Mouse (Mus musculus): ENCODE measurements at regions not wholly inside any gene's neighbourhood (a gene's known extent, or its start where the extent isn't known, plus 50 kb on each side); places are given as distances from the start of the nearest gene placed in this dataset.
A peak's percentile ranks its signal among the peaks of the same experiment; 100 is the strongest.

- H3K4me1 ChIP-seq (ENCODE audit: control insufficient read depth, insufficient read depth, low read length): peaks cover 13% of the 10 kb centered on the region
- WGBS: 6% methylated on average over 9 of the region's 9 CpGs
- no peak overlapping the region for H3K9ac ChIP-seq (ENCODE audit: low read depth, low read length)
- H3K27me3 ChIP-seq (ENCODE audit: control insufficient read depth, insufficient read depth, low read length): no peaks in the 10 kb centered on the region
- peak; percentile 40; the same call in 1 of the 2 replicates for ATAC-seq (ENCODE audit: low FRiP score, low TSS enrichment)
- no peak overlapping the region for H3K4me3 ChIP-seq (ENCODE audit: low read length)
- H3K9me3 ChIP-seq (ENCODE audit: control insufficient read depth, low read length): no peaks in the 10 kb centered on the region
- H3K4me2 ChIP-seq (replicated peaks; ENCODE audit: low read depth, low read length): no peak overlapping the region; the same call in 1 of the 2 replicates
- no peaks in the 10 kb centered on the region for H3K36me3 ChIP-seq (ENCODE audit: control insufficient read depth, insufficient read depth, low read length)
- H3K27ac ChIP-seq (ENCODE audit: low read depth, low read length): no peak overlapping the region
These were observed 60.5 kb upstream of the Loxl4 start for GRCm38 (mm10) chr19:42673133-42673532.

- WGBS: 56% methylated on average over 6 of the region's 6 CpGs
- H3K9me3 ChIP-seq (ENCODE audit: control insufficient read depth, low read length): no peaks in the 10 kb centered on the region
These were observed 57.3 kb upstream of the Loxl4 start for GRCm38 (mm10) chr19:42669886-42670285.

GRCm38 (mm10) chr19:42668385-42669098, 55.9 kb upstream of the Loxl4 start:
- 41% methylated on average over 14 of the region's 14 CpGs for WGBS
- ATAC-seq (ENCODE audit: low FRiP score, low TSS enrichment): peak; percentile 68
- H3K27ac ChIP-seq (ENCODE audit: low read depth, low read length): no peak overlapping the region
- H3K4me1 ChIP-seq (ENCODE audit: control insufficient read depth, insufficient read depth, low read length): peaks cover 14% of the 10 kb centered on the region
- H3K36me3 ChIP-seq (ENCODE audit: control insufficient read depth, insufficient read depth, low read length): no peaks in the 10 kb centered on the region
- no peak overlapping the region for H3K4me3 ChIP-seq (ENCODE audit: low read length)
- no peak overlapping the region for H3K4me2 ChIP-seq (replicated peaks; ENCODE audit: low read depth, low read length)
- no peaks in the 10 kb centered on the region for H3K9me3 ChIP-seq (ENCODE audit: control insufficient read depth, low read length)
- H3K9ac ChIP-seq (ENCODE audit: low read depth, low read length): no peak overlapping the region
- no peaks in the 10 kb centered on the region for H3K27me3 ChIP-seq (ENCODE audit: control insufficient read depth, insufficient read depth, low read length)

More at GRCm38 (mm10) chr19:42669886-42670285, 57.3 kb upstream of the Loxl4 start:
- Histone ChIP-seq H3K9ac (ENCODE audit: low read depth, low read length) (no peak overlapping the region), H3K27ac (ENCODE audit: low read depth, low read length) (no peak overlapping the region), H3K4me3 (ENCODE audit: low read length) (no peak overlapping the region), H3K36me3 (ENCODE audit: control insufficient read depth, insufficient read depth, low read length) (no peaks in the 10 kb centered on the region), H3K27me3 (ENCODE audit: control insufficient read depth, insufficient read depth, low read length) (no peaks in the 10 kb centered on the region), H3K4me2 (replicated peaks; ENCODE audit: low read depth, low read length) (no peak overlapping the region), H3K4me1 (ENCODE audit: control insufficient read depth, insufficient read depth, low read length) (peaks cover 14% of the 10 kb centered on the region)
- no peak for ATAC-seq (ENCODE audit: low FRiP score, low TSS enrichment)

GRCm38 (mm10) chr19:42666906-42667305, 54.3 kb upstream of the Loxl4 start:
- Histone ChIP-seq H3K4me2 (replicated peaks; ENCODE audit: low read depth, low read length) (no peak overlapping the region), H3K9ac (ENCODE audit: low read depth, low read length) (no peak overlapping the region), H3K4me1 (ENCODE audit: control insufficient read depth, insufficient read depth, low read length) (peaks cover 14% of the 10 kb centered on the region), H3K36me3 (ENCODE audit: control insufficient read depth, insufficient read depth, low read length) (no peaks in the 10 kb centered on the region), H3K27ac (ENCODE audit: low read depth, low read length) (no peak overlapping the region), H3K27me3 (ENCODE audit: control insufficient read depth, insufficient read depth, low read length) (no peaks in the 10 kb centered on the region), H3K9me3 (ENCODE audit: control insufficient read depth, low read length) (no peaks in the 10 kb centered on the region), H3K4me3 (ENCODE audit: low read length) (no peak overlapping the region)
- 75% methylated on average over 5 of the region's 5 CpGs for WGBS
- ATAC-seq (ENCODE audit: low FRiP score, low TSS enrichment): no peak
